Mouse (Mus musculus): ENCODE results near the gene Gm26566. TPM values are rescaled to one million over a fixed set of nuclear protein-coding genes. Genes with fewer than 3 reads are reported as not detected.

The Gm26566 gene
- total RNA-seq, 2 experiments from 2014 or later, result 0.22 to 0.48 TPM

DNA sequence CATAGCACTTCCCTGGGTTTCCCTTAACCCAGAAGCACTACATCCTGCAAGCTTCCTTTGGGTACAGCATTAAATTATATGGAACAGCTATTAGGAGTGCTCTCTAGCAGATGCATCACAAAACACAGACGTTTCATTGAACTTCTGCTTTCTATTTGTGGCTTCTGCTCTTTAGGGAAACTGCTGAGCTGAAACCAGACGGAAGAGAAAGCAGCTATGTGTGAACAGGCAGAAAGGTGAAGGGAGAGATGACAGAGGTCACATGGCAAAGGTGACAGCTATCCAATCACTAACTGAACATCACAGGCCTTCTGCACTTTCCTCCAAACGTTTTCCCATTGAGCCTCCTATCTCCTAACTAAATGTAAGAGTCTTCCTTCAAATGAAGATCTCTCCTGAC lies 15.7 kb upstream of the Gm26566 start:
- intact Hi-C loops (cut with DNase I), result no loop called here
- no peak overlapping the region for H3K4me3 ChIP-seq
- no peak for DNase-seq
- H3K27ac ChIP-seq, result no peak overlapping the region
- no peak for TF ChIP-seq CTCF (IDR thresholded peaks at IDR 0.05)

DNA sequence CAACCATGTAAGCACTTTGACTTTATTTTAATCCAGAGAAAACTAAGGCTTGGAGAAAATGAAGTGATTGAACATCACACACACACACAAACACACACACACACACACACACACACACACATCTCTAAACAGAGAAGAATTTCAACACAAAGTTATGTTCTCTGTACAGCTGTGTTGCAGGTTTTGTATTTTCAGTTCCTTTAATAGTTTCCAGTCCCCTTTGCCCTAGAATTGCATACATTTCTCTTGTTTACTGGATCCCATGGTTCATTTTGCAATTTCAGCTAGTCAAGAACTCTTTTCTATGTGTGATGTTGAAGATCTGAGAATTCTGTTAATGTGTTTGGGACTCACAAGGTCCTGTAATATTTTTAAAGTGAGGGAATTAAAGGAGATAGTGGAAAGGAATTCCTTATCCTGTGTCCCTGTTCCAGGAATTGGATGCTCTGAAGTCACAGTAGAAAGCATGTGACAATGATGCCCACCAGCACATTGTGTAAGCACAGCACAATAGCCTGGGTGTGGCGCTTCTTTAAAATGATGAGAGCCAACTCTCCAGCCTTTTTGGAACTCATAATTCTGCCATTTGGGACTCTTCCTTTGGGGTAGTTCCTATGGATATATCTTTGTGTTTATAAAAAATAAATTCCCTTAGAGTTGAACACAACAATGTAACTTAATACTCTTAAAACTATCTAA lies 14.3 kb upstream of the Gm26566 start:
- H3K4me3 ChIP-seq, result no peak overlapping the region
- TF ChIP-seq CTCF (IDR thresholded peaks at IDR 0.05), result no peak
- intact Hi-C loops (cut with DNase I), result no loop called here
- no peak overlapping the region for H3K27ac ChIP-seq
- DNase-seq, result no peak

DNA sequence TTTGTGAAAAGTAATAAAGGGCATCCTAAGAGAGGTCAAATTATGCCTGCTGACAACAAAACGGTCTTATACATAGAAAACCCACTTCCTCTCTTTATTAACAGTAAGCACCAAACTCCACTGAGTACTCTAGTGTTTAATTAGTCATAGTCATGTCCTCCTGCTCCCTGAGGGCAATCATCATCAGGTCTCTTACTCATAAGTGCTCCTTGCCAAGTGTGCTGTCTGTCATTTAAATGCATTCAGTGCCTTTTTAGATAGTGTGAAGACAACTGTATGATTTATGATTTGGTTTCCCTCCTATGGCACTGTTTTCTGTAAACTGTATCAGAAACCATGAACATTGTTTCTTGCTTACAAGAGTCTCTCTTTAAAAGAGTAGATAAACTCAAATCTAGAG lies 7.3 kb upstream of the Gm26566 start:
- TF ChIP-seq CTCF (IDR thresholded peaks at IDR 0.05), result no peak
- no peak overlapping the region for H3K4me3 ChIP-seq
- DNase-seq, result no peak
- peak overlapping the region; percentile 31; the same call in 1 of the 2 replicates for H3K27ac ChIP-seq
- intact Hi-C loops (cut with DNase I), result no loop called here

DNA sequence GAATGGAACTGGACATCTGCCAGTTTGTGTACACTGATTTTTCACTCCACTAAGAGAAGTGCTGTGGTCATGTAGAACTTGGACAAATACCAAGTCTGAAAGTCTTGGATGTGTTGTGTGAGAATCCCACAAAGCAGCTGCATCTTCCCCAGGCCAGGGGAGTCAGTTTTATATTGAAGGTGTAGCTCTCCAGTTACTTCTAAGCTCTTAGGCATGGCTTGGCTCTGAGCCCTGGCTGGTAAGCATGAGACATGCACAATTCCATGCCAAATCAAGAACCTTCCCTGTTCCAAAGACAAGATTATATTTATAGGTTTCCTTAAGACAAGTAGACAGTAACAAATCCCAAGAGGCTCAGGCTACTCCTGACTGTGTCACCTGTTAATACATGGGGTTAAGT lies 6.5 kb upstream of the Gm26566 start:
- peak overlapping the region; percentile 31; the same call in 1 of the 2 replicates for H3K27ac ChIP-seq
- peak; percentile 85 for DNase-seq
- intact Hi-C loops (cut with DNase I), result no loop called here
- no peak for TF ChIP-seq CTCF (IDR thresholded peaks at IDR 0.05)
- H3K4me3 ChIP-seq, result no peak overlapping the region

DNA sequence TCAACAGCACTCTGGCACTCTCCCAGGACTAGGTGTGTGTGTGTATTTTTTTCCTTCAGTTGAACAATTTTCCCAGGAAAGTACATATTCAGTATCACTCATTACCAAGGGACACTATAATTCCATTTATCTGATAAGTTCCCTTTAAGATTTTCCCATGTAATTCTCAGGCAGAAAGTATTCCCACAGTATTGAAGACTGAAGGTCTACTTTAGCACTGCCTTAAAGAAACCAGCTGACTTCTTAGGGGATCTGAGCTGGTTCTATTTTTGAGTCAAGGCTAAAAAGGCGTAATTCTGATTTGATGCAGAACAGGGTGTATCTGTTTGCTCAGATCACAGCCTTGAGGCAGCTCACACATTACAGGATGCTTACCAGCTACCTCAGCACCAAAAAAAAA lies 2.9 kb upstream of the Gm26566 start:
- DNase-seq, result no peak
- Histone ChIP-seq H3K27ac (peak overlapping the region; percentile 100), H3K4me3 (peak overlapping the region; percentile 76)
- no peak for TF ChIP-seq CTCF (IDR thresholded peaks at IDR 0.05)
- intact Hi-C loops (cut with DNase I), result no loop called here

DNA sequence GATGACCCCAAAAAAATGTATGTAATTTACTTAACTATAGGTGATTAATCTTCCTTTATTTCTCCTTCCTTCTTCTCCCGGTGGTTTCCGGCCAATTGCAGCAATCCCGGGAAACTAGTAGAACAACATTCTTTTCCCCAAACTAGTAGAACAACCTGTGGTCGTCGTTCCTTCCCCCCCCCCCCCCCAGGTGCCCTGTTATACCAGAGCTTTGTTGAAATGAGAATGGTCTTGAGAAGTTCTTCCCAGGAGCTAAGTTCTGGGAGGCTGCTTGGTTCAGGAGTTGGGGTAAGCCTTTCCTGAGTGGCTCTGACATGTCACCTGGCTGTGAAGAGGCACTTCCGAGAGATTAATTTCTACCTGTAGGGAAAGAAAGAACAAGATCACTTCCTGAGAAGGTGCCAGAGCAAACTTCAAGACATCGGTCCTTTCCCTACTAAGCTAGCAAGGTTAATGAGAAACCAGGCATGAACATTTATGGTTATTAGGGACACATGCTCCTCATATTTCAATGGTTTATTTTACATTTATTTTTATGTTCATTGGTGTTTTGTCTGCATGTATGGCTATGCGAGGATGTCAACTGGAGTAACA lies 2.0 kb downstream of the Gm26566 start:
- no peak for TF ChIP-seq CTCF (IDR thresholded peaks at IDR 0.05)
- no peak overlapping the region for H3K27ac ChIP-seq
- intact Hi-C loops (cut with DNase I), result no loop called here
- no peak for DNase-seq
- no peak overlapping the region for H3K4me3 ChIP-seq

DNA sequence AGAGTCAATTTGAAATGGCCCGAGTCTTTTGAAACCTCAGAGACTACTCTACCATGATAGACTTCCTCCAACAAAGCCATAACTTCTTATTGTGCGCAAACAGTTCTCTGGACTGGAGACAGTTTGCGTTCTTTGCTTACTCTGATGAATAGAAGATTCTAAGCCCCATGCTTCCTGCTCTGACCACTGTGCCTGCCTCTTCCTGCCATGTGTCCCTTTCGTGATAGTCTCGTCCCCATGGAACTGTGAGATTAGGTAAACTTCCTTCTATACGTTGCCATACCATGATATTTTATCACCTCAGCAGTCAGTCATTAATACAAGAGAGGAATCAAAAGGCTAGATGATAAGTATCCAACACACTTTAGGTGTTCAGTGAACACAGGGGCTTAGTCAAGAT lies 5.1 kb downstream of the Gm26566 start:
- no peak for TF ChIP-seq CTCF (IDR thresholded peaks at IDR 0.05)
- H3K4me3 ChIP-seq, result no peak overlapping the region
- intact Hi-C loops (cut with DNase I), result loop anchor here (1.0 kb wide), 1 partner anchor 30 kb away; no protein-coding TSS in a partner anchor
- H3K27ac ChIP-seq, result no peak overlapping the region
- DNase-seq, result no peak

DNA sequence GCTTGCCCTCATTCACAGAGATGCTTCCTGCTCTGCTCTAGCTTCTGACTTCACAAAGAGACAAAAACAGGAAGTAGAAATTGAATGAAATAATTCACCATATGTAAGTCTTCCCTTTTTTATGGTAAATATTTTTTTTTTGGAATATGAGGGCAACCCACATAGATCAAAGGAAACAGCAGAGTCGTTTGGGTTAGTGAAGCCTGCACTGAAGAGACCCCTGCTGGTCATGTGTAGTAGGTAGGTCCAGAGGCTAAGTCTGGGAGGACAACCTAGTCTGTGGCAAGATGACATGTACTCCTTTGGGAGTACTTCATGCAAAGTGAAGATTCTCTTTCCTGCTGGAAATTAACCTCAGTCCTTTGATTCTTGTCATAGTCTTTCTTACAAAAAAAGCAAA lies 5.7 kb downstream of the Gm26566 start:
- Histone ChIP-seq H3K4me3 (no peak overlapping the region), H3K27ac (no peak overlapping the region)
- intact Hi-C loops (cut with DNase I), result loop anchor here (1.0 kb wide), 1 partner anchor 31 kb away; no protein-coding TSS in a partner anchor
- TF ChIP-seq CTCF (IDR thresholded peaks at IDR 0.05), result peak; percentile 75
- peak; percentile 36 for DNase-seq

DNA sequence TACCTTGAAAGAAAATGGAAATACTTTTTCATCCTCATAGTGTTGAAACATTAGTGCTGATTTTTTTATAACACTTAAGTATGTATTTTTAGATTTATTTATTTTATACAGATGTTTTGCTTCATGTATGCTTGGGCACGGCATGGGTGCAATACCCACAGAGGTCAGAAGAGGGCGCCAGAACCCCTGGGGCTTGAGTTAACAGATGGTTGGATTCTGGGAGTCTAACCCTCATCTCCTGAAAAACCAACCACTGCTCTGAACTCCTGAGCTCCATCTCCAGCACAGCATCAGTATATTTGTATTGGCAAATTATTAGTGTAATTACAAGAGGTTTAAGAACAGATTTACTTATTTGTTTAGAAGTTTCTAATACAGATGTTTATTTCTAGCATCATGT lies 16.9 kb downstream of the Gm26566 start:
- intact Hi-C loops (cut with DNase I), result no loop called here
- peak; percentile 75 for DNase-seq
- TF ChIP-seq CTCF (IDR thresholded peaks at IDR 0.05), result no peak; the same call in 1 of the 2 replicates
- Histone ChIP-seq H3K27ac (no peak overlapping the region), H3K4me3 (no peak overlapping the region)

DNA sequence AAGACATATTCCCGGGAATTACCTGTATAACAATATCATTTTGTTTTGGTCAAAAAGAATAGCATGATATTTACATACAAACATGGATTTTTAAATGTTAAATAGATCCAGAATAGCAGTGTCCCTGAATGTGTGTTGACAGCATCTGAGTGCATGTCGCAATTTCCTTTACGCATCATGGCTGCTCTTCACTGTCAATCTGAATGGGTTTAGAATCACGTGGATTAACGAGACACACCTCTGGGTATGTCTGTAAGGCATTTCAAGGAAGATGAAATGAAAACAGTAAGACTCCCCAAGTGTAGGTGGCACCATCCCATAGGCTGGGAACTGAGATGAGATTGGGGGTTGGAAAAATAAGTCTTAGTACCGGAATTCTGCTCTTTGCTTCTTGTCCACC lies 17.4 kb downstream of the Gm26566 start:
- DNase-seq, result no peak
- no peak overlapping the region for H3K4me3 ChIP-seq
- H3K27ac ChIP-seq, result no peak overlapping the region
- TF ChIP-seq CTCF (IDR thresholded peaks at IDR 0.05), result no peak
- intact Hi-C loops (cut with DNase I), result no loop called here

DNA sequence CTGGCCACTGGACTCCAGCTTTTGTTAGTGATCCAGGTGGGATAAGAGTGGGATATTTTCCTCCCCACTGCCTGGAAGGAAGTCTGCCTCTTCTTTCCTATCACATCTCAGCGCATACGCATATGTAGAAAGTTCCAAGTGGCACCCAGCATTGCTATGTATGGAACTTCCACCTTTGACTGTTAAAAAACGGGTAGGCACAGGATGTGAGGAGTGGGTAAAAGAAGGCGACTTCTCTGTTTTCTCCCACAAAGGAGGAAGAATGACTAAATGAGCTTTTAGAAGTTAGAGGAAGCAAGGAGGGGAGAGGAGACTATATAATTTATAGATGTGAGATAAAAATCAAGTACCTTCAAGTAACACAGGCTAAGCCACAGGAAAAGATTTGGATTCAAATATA lies 19.8 kb downstream of the Gm26566 start:
- no peak overlapping the region for H3K27ac ChIP-seq
- DNase-seq, result no peak

DNA sequence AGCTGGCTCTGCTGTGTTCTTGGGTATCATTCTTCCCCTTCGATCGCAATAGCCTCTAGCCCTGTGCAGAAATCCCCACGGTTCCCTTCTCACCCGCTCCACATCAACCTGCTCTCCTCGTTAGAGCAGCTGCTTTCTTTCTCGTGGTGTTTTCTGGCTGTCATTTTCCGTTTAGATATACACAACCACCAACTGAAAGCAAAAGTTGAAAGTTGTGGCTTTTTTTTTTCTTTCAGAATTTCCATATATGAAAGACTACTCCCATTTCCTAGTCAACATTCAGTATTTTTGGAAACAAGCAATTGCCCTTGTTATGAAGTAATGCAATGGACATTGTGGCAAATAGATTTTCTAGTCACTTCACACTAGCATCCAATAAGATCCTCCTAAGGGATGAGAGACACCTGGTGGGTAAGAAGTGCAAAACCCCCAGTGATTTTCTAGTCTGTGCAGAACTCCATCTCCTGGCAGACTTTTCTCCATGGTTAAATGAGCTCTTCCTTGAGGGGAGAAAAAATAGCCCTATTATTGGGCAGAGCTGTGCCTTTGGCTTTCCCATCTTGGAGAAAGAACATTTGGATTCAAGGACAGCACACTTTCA lies 21.3 kb downstream of the Gm26566 start:
- no peak for DNase-seq
- Histone ChIP-seq H3K27ac (no peak overlapping the region), H3K4me3 (no peak overlapping the region)
- TF ChIP-seq CTCF (IDR thresholded peaks at IDR 0.05), result peak; percentile 20; the same call in 1 of the 2 replicates
- intact Hi-C loops (cut with DNase I), result no loop called here

More for the DNA sequence above, 19.8 kb downstream of the Gm26566 start:
- intact Hi-C loops (cut with DNase I), result loop anchor here (2.0 kb wide), 1 partner anchor 15 kb away; no protein-coding TSS in a partner anchor
- no peak for TF ChIP-seq CTCF (IDR thresholded peaks at IDR 0.05)
- no peak overlapping the region for H3K4me3 ChIP-seq

DNA sequence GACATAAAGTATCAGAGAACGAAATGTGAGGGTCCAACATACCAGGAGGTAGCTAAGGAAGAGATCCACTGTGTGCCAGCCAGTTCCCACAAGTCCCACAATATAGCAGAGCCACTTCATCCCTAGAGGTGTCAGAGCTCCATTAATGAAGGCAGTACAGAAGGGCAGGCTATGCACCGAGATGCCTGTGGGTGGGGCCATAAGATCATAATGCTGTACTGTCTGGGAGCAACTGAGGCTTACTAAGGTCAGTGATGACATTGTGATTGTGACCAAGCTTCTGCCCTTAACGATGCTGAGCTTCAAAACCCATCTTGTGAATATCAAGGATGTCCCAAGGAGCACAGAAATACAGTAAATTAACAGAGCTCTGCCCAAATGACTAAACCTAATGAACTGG lies 22.6 kb downstream of the Gm26566 start:
- no peak overlapping the region for H3K4me3 ChIP-seq
- peak; percentile 26; the same call in 1 of the 2 replicates for TF ChIP-seq CTCF (IDR thresholded peaks at IDR 0.05)
- no peak for DNase-seq
- intact Hi-C loops (cut with DNase I), result no loop called here
- H3K27ac ChIP-seq, result no peak overlapping the region
